Mouse (Mus musculus) erythroblast, embryonic 14.5 days (primary cell): ENCODE measurements around the gene Cerkl.

ENCODE experiments used
- GATA1 ChIP-seq: IDR thresholded peaks from 2 replicates; pipeline ENCODE4 v1.6.1; 2012; ENCODE audit warnings: low read length, inconsistent platforms, mixed read lengths
- TAL1 ChIP-seq: IDR thresholded peaks from 3 replicates; pipeline ENCODE4 v1.6.1; 2012; ENCODE audit warnings: low read length, inconsistent platforms, mixed read lengths

DNA sequence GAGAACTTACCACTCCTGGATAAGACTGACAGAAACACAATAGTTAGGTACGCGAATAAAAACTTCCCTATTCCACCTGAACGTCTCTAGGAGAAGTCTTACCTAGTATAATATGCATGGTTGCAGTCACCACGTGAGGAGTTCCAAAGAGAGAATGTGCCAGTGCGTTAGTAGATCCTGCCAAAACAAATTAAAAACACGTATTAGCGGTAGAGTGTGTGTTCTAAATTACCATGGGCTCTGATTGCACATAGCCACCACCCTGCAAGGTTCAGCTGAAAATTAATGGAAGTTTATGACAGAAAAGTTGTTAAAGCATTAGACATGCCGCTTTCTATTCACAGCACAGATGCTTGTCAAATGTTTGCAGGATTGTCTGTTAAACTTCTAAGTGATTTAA is 113.5 kb downstream of the Cerkl start:
- TF ChIP-seq TAL1 (no peak), GATA1 (no peak)
